Mouse (Mus musculus): Measurements from ENCODE around the gene Vmp1.

Vmp1 gene

GRCm38 (mm10) chr11:86646885-86647459 is 36.7 kb downstream of the Vmp1 start:
- in situ Hi-C loops (cut with MboI; ENCODE audit: unreplicated experiment in 2 of 2), result no loop called here

- in situ Hi-C loops (cut with MboI; ENCODE audit: unreplicated experiment in 2 of 2), result no loop called here
Observed at GRCm38 (mm10) chr11:86646136-86646834, 37.4 kb downstream of the Vmp1 start.

- in situ Hi-C loops (cut with MboI; ENCODE audit: unreplicated experiment in 2 of 2), result no loop called here
Observed at GRCm38 (mm10) chr11:86644553-86644952, 39.1 kb downstream of the Vmp1 start.

- in situ Hi-C loops (cut with MboI; ENCODE audit: unreplicated experiment in 2 of 2), result no loop called here
Observed at GRCm38 (mm10) chr11:86641714-86642113, 41.9 kb downstream of the Vmp1 start.

GRCm38 (mm10) chr11:86637697-86638096 is 45.9 kb downstream of the Vmp1 start:
- in situ Hi-C loops (cut with MboI; ENCODE audit: unreplicated experiment in 2 of 2), result no loop called here

GRCm38 (mm10) chr11:86634396-86634795 is 49.2 kb downstream of the Vmp1 start:
- in situ Hi-C loops (cut with MboI; ENCODE audit: unreplicated experiment in 2 of 2), result no loop called here

GRCm38 (mm10) chr11:86629941-86630340 is 53.7 kb downstream of the Vmp1 start:
- in situ Hi-C loops (cut with MboI; ENCODE audit: unreplicated experiment in 2 of 2), result no loop called here

- in situ Hi-C loops (cut with MboI; ENCODE audit: unreplicated experiment in 2 of 2), result no loop called here
Observed at GRCm38 (mm10) chr11:86629445-86629844, 54.2 kb downstream of the Vmp1 start.

- in situ Hi-C loops (cut with MboI; ENCODE audit: unreplicated experiment in 2 of 2), result no loop called here
Observed at GRCm38 (mm10) chr11:86628448-86628847, 55.2 kb downstream of the Vmp1 start.

GRCm38 (mm10) chr11:86627649-86628048 is 56.0 kb downstream of the Vmp1 start:
- in situ Hi-C loops (cut with MboI; ENCODE audit: unreplicated experiment in 2 of 2), result no loop called here

- in situ Hi-C loops (cut with MboI; ENCODE audit: unreplicated experiment in 2 of 2), result no loop called here
Observed at GRCm38 (mm10) chr11:86626714-86627113, 56.9 kb downstream of the Vmp1 start.

GRCm38 (mm10) chr11:86624237-86624941 is 59.2 kb downstream of the Vmp1 start:
- in situ Hi-C loops (cut with MboI; ENCODE audit: unreplicated experiment in 2 of 2), result loop anchor here (5.0 kb wide), 1 partner anchor 42 kb away; no protein-coding TSS in a partner anchor

- in situ Hi-C loops (cut with MboI; ENCODE audit: unreplicated experiment in 2 of 2), result loop anchor here (5.0 kb wide), 1 partner anchor 41 kb away; no protein-coding TSS in a partner anchor
Observed at GRCm38 (mm10) chr11:86623402-86624010, 60.1 kb downstream of the Vmp1 start.

- in situ Hi-C loops (cut with MboI; ENCODE audit: unreplicated experiment in 2 of 2), result loop anchor here (5.0 kb wide), 1 partner anchor 40 kb away; no protein-coding TSS in a partner anchor
Observed at GRCm38 (mm10) chr11:86622191-86622912, 61.3 kb downstream of the Vmp1 start.

GRCm38 (mm10) chr11:86621139-86621538 is 62.5 kb downstream of the Vmp1 start:
- in situ Hi-C loops (cut with MboI; ENCODE audit: unreplicated experiment in 2 of 2), result loop anchor here (5.0 kb wide), 1 partner anchor 39 kb away; no protein-coding TSS in a partner anchor

- in situ Hi-C loops (cut with MboI; ENCODE audit: unreplicated experiment in 2 of 2), result no loop called here
Observed at GRCm38 (mm10) chr11:86618548-86619335, 64.9 kb downstream of the Vmp1 start.

GRCm38 (mm10) chr11:86614607-86615006 is 69.0 kb downstream of the Vmp1 start:
- in situ Hi-C loops (cut with MboI; ENCODE audit: unreplicated experiment in 2 of 2), result no loop called here

- in situ Hi-C loops (cut with MboI; ENCODE audit: unreplicated experiment in 2 of 2), result no loop called here
Observed at GRCm38 (mm10) chr11:86614056-86614530, 69.5 kb downstream of the Vmp1 start.

- in situ Hi-C loops (cut with MboI; ENCODE audit: unreplicated experiment in 2 of 2), result no loop called here
Observed at GRCm38 (mm10) chr11:86611991-86612390, 71.6 kb downstream of the Vmp1 start.
